Mouse (Mus musculus): ENCODE measurements around the gene Rnf130.

GRCm38 (mm10) chr11:50154166-50154565 lies 129.0 kb downstream of the Rnf130 start:
- TF ChIP-seq CTCF (conservative IDR thresholded peaks at IDR 0.05; ENCODE audit: insufficient read depth, insufficient read length, low read depth, low read length) (no peak), POLR2A (IDR thresholded peaks at IDR 0.05; ENCODE audit: low read depth, low read length) (no peak)

All from kidney, adult 2 months (tissue).